8 mouse cellular contexts compared by ENCODE assay signal in the genomic region with DNA sequence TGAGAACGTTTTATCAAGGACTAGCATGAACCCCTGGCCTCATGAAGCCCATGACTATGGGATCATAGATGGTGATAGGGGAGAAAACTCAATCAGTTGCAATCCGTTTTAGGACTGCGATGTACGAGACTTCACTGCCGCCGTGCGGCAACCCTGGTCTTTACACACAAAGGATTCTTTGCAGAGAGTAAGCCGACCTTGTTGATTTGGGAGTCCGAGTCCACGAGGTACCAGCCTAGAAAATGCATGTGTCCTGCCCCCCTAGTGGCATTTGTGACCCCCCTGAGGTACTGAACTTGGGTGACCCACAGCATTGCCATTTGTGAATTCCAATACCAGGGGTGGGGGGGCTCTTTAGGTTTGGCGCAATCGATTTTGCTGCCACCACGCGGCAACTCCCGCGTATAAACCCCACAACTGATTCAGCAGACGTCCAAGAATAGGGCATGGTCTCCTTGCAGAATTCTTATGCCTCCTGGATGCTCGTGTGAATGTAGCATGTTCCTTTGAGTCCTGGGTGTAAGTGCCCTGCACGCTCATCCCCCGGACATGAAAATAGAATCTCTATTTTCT. TPM values are rescaled to one million over a fixed set of nuclear protein-coding genes. Genes with fewer than 3 reads are reported as not detected.
DNase-seq lines count a peak whose midpoint lies in the region; ATAC-seq and TF ChIP-seq lines count a peak whose summit lies in the region.

No protein-coding gene starts in this region.

- H3K27ac ChIP-seq in heart, adult 2 months = no peak overlapping the region
- no peak overlapping the region for H3K27ac ChIP-seq in forebrain, embryonic 14.5 days (ENCODE audit: low read depth, low read length)
- no peak overlapping the region for H3K27ac ChIP-seq in hindbrain, embryonic 15.5 days (replicated peaks)
- no peak overlapping the region for H3K27ac ChIP-seq in midbrain, embryonic 11.5 days (ENCODE audit: low read depth, low read length)
- H3K27ac ChIP-seq in stomach, embryonic 14.5 days (ENCODE audit: low read length) = no peak overlapping the region

- peak; percentile 8; the same call in 1 of the 2 replicates for ATAC-seq in forebrain, embryonic 14.5 days
- peak; percentile 40; the same call in 1 of the 2 replicates for ATAC-seq in hindbrain, embryonic 15.5 days (ENCODE audit: low FRiP score, low read depth)
- no peak for ATAC-seq in midbrain, embryonic 11.5 days (ENCODE audit: low FRiP score)
- no peak for ATAC-seq in stomach, embryonic 14.5 days (ENCODE audit: insufficient number of reproducible peaks, insufficient read depth, low FRiP score, low read depth)

- H3K27me3 ChIP-seq in heart, adult 2 months (ENCODE audit: control insufficient read depth, insufficient read depth, low read length) = no peaks in the 10 kb centered on the region
- H3K27me3 ChIP-seq in forebrain, embryonic 14.5 days (replicated peaks; ENCODE audit: control insufficient read depth, insufficient read depth, low read length) = no peaks in the 10 kb centered on the region
- no peaks in the 10 kb centered on the region for H3K27me3 ChIP-seq in hindbrain, embryonic 15.5 days
- peaks cover 4% of the 10 kb centered on the region; the same call in 1 of the 2 replicates for H3K27me3 ChIP-seq in midbrain, embryonic 11.5 days (ENCODE audit: control insufficient read depth, insufficient read depth, low read length)
- H3K27me3 ChIP-seq in stomach, embryonic 14.5 days (ENCODE audit: control insufficient read depth, insufficient read depth, low read length) = no peaks in the 10 kb centered on the region

- no peaks in the 10 kb centered on the region for H3K79me2 ChIP-seq in heart, adult 2 months (replicated peaks; ENCODE audit: control insufficient read depth, insufficient read depth, low read length)

- TF ChIP-seq POLR2A in heart, adult 2 months (IDR thresholded peaks at IDR 0.05; ENCODE audit: insufficient read depth, low read depth, low read length) = no peak

- H3K4me3 ChIP-seq in heart, adult 2 months = no peak overlapping the region
- peak overlapping the region; percentile 13; the same call in 1 of the 2 replicates for H3K4me3 ChIP-seq in forebrain, embryonic 14.5 days (ENCODE audit: low read depth, low read length)
- H3K4me3 ChIP-seq in hindbrain, embryonic 15.5 days = peak overlapping the region; percentile 27
- H3K4me3 ChIP-seq in midbrain, embryonic 11.5 days (ENCODE audit: low read depth, low read length) = no peak overlapping the region
- no peak overlapping the region for H3K4me3 ChIP-seq in stomach, embryonic 14.5 days (ENCODE audit: low read depth, low read length)

- peak; percentile 39 to 41 for DNase-seq in heart, adult 2 months
- DNase-seq in heart, postnatal 25 days (ENCODE audit: low spot score) = no peak
- DNase-seq in cerebellum, adult 11 months = peak; percentile 58
- peak; percentile 75 for DNase-seq in forebrain, embryonic 14.5 days (ENCODE audit: low spot score)
- peak; percentile 41 to 55 for DNase-seq in left cerebral cortex, postnatal 14 days (ENCODE audit: low spot score in 2 of 2)
- peak; percentile 95 for DNase-seq in midbrain, embryonic 11.5 days (ENCODE audit: low spot score, missing footprints)

- 54% methylated on average over 20 of the region's 20 CpGs for WGBS in heart, adult 2 months
- WGBS in forebrain, embryonic 14.5 days = 54% methylated on average over 20 of the region's 20 CpGs
- 49% methylated on average over 20 of the region's 20 CpGs for WGBS in hindbrain, embryonic 15.5 days
- 41% methylated on average over 20 of the region's 20 CpGs for WGBS in midbrain, embryonic 11.5 days
- 50% methylated on average over 20 of the region's 20 CpGs for WGBS in stomach, embryonic 14.5 days

- TF ChIP-seq CTCF in heart, adult 2 months (IDR thresholded peaks at IDR 0.05) = peak; percentile 63

- no peak overlapping the region; the same call in 1 of the 2 replicates for H3K9ac ChIP-seq in heart, adult 2 months (ENCODE audit: low read depth, low read length)
- H3K9ac ChIP-seq in forebrain, embryonic 14.5 days (ENCODE audit: low read length) = no peak overlapping the region
- no peak overlapping the region for H3K9ac ChIP-seq in hindbrain, embryonic 15.5 days
- H3K9ac ChIP-seq in midbrain, embryonic 11.5 days (ENCODE audit: low read length) = no peak overlapping the region
- H3K9ac ChIP-seq in stomach, embryonic 14.5 days (replicated peaks; ENCODE audit: low read depth, low read length) = no peak overlapping the region

- H3K36me3 ChIP-seq in heart, adult 2 months (ENCODE audit: control insufficient read depth, insufficient read depth, low read length) = no peaks in the 10 kb centered on the region
- no peaks in the 10 kb centered on the region for H3K36me3 ChIP-seq in forebrain, embryonic 14.5 days (ENCODE audit: control insufficient read depth, insufficient read depth, low read length)
- no peaks in the 10 kb centered on the region for H3K36me3 ChIP-seq in hindbrain, embryonic 15.5 days
- no peaks in the 10 kb centered on the region for H3K36me3 ChIP-seq in midbrain, embryonic 11.5 days (ENCODE audit: control insufficient read depth, insufficient read depth, low read length)
- 0 out of 2 replicates have a peak, but pooled peaks cover 1% of the 10 kb centered on the region for H3K36me3 ChIP-seq in stomach, embryonic 14.5 days (ENCODE audit: control insufficient read depth, insufficient read depth, low read length)

- no peaks in the 10 kb centered on the region for H3K4me1 ChIP-seq in heart, adult 2 months (ENCODE audit: control insufficient read depth, insufficient read depth, low read length)
- no peaks in the 10 kb centered on the region for H3K4me1 ChIP-seq in forebrain, embryonic 14.5 days (ENCODE audit: control insufficient read depth, insufficient read depth, low read length)
- H3K4me1 ChIP-seq in hindbrain, embryonic 15.5 days (replicated peaks) = no peaks in the 10 kb centered on the region
- peaks cover 3% of the 10 kb centered on the region; the same call in 1 of the 2 replicates for H3K4me1 ChIP-seq in midbrain, embryonic 11.5 days (ENCODE audit: control insufficient read depth, insufficient read depth, low read length)
- H3K4me1 ChIP-seq in stomach, embryonic 14.5 days (ENCODE audit: control insufficient read depth, insufficient read depth, low read length) = 0 out of 2 replicates have a peak, but pooled peaks cover 5% of the 10 kb centered on the region

- no peaks in the 10 kb centered on the region; the same call in 1 of the 2 replicates for H3K9me3 ChIP-seq in forebrain, embryonic 14.5 days (replicated peaks; ENCODE audit: control insufficient read depth, low read length)
- no peaks in the 10 kb centered on the region for H3K9me3 ChIP-seq in hindbrain, embryonic 15.5 days
- peaks cover 10% of the 10 kb centered on the region; the same call in 1 of the 2 replicates for H3K9me3 ChIP-seq in midbrain, embryonic 11.5 days (ENCODE audit: control insufficient read depth, low read length)
- peaks cover 9% of the 10 kb centered on the region; the same call in 1 of the 2 replicates for H3K9me3 ChIP-seq in stomach, embryonic 14.5 days (ENCODE audit: control insufficient read depth, low read depth, low read length)

- H3K4me2 ChIP-seq in forebrain, embryonic 14.5 days (ENCODE audit: low read length) = peak overlapping the region; percentile 64
- H3K4me2 ChIP-seq in hindbrain, embryonic 15.5 days = peak overlapping the region; percentile 53
- H3K4me2 ChIP-seq in midbrain, embryonic 11.5 days = peak overlapping the region; percentile 62
- peak overlapping the region; percentile 33 for H3K4me2 ChIP-seq in stomach, embryonic 14.5 days (replicated peaks; ENCODE audit: low read depth, low read length)

- no peak for TF ChIP-seq EP300 in heart, adult 2 months (IDR thresholded peaks at IDR 0.05; ENCODE audit: insufficient read depth, low read depth, low read length)

- intact Hi-C loops in heart, adult 2 months (cut with DNase I) = loop anchor here (2.0 to 5.0 kb wide), 4 partner anchors 31 to 141 kb away; a partner anchor contains a TSS
- intact Hi-C loops in heart, postnatal 25 days (cut with DNase I) = loop anchor here (1.0 to 5.0 kb wide), 4 partner anchors 43 to 265 kb away; no protein-coding TSS in a partner anchor
- intact Hi-C loops in left cerebral cortex, postnatal 14 days (cut with DNase I) = loop anchor here (2.0 to 5.0 kb wide), 4 partner anchors 43 to 247 kb away; no protein-coding TSS in a partner anchor

RNA-seq across cellular contexts. Expression of a gene that starts 49.3 kb away (rescaled TPM):
- total RNA-seq in heart, adult 2 months (2021) = 1 to 10 TPM in 1 of 2 experiments, under 1 TPM in 1; 0.89 to 2.1 TPM
- polyA plus RNA-seq in heart, adult 2 months (2012; rRNA removed) = 12.8 and 18.0 TPM in 2 replicates
- 10 to 100 TPM; 16.1 to 39.0 TPM for total RNA-seq in heart, postnatal 25 days (2021)
- 21.7 and 28.7 TPM in 2 replicates for polyA plus RNA-seq in forebrain, embryonic 14.5 days (2014; fragmentation: Nextera tagmentation; extraction: Ambion mirVana)
- polyA plus RNA-seq in hindbrain, embryonic 15.5 days (2015; fragmentation: Nextera tagmentation; extraction: Ambion mirVana) = 21.1 and 21.6 TPM in 2 replicates
- 1 to 10 TPM; 4.1 to 8.0 TPM for total RNA-seq in left cerebral cortex, postnatal 14 days (2021)
- 13.9 and 16.6 TPM in 2 replicates for polyA plus RNA-seq in midbrain, embryonic 11.5 days (2014; fragmentation: Nextera tagmentation; extraction: Ambion mirVana)
- 32.6 and 35.6 TPM in 2 replicates for polyA plus RNA-seq in stomach, embryonic 14.5 days (2014; fragmentation: Nextera tagmentation; extraction: Ambion mirVana)

Comparison
In these comparisons a context has a peak if more than half of its experiments do, and no peak if none do; other contexts are left out.
1. H3K4me3 ChIP-seq: peak in forebrain, embryonic 14.5 days (single experiment) and hindbrain, embryonic 15.5 days (single experiment); none in heart, adult 2 months (single experiment), midbrain, embryonic 11.5 days (single experiment) and stomach, embryonic 14.5 days (single experiment).
2. ATAC-seq: peak in forebrain, embryonic 14.5 days (single experiment) and hindbrain, embryonic 15.5 days (single experiment); none in midbrain, embryonic 11.5 days (single experiment) and stomach, embryonic 14.5 days (single experiment).
3. Peak in every context shown above with its lines, with median percentiles within 50 percentile points of each other: H3K4me2 ChIP-seq.